Mouse (Mus musculus) forebrain, embryonic 15.5 days (tissue): Measurements from ENCODE around the gene Ccdc92. TPM values are rescaled to one million over a fixed set of nuclear protein-coding genes. Genes with fewer than 3 reads are reported as not detected.
A peak's percentile ranks its signal among the peaks of the same experiment; 100 is the strongest.

Experiments
- ATAC-seq: fragments of 200-750 bp; cut with Nextera tagmentation; replicated peaks from 2 replicates; pipeline ENCODE4 v1.8.0; 2017; ENCODE audit warnings: mild to moderate bottlenecking, moderate TSS enrichment, moderate library complexity
- H3K27ac ChIP-seq: fragments of 300-500 bp; sonication (generic); replicated peaks from 2 replicates; pipeline ENCODE4 v1.5.1; 2015; ENCODE audit warnings: mild to moderate bottlenecking, inconsistent platforms
- H3K27me3 ChIP-seq: fragments of 300-500 bp; sonication (generic); 2 replicates; pipeline ENCODE4 v1.6.1; 2015; ENCODE audit warnings: inconsistent platforms
- H3K36me3 ChIP-seq: fragments of 300-500 bp; sonication (generic); 2 replicates; pipeline ENCODE4 v1.6.1; 2015; ENCODE audit warnings: mild to moderate bottlenecking, inconsistent platforms
- H3K4me1 ChIP-seq: fragments of 300-500 bp; sonication (generic); 2 replicates; pipeline ENCODE4 v1.6.1; 2015; ENCODE audit warnings: inconsistent platforms
- H3K4me2 ChIP-seq: fragments of 300-500 bp; sonication (generic); replicated peaks from 2 replicates; pipeline ENCODE4 v1.6.1; 2015; ENCODE audit warnings: mild to moderate bottlenecking, inconsistent platforms
- H3K4me3 ChIP-seq: fragments of 300-500 bp; sonication (generic); 2 replicates; pipeline ENCODE4 v1.5.1; 2015; ENCODE audit warnings: mild to moderate bottlenecking, inconsistent platforms
- H3K9ac ChIP-seq: fragments of 300-500 bp; sonication (generic); replicated peaks from 2 replicates; pipeline ENCODE4 v1.6.1; 2015; ENCODE audit warnings: mild to moderate bottlenecking, inconsistent platforms
- H3K9me3 ChIP-seq: fragments of 300-500 bp; sonication (generic); 2 replicates; pipeline ENCODE4 v1.6.1; 2016; ENCODE audit warnings: inconsistent platforms
- WGBS: fragments of 180-500 bp; shearing (Covaris S2); methylation state at CpG from one replicate; pipeline ENCODE4 v1.1.7; 2015; ENCODE audit warnings: mixed read lengths; 5-methylcytosine and 5-hydroxymethylcytosine counted together
- polyA plus RNA-seq: library from polyadenylated mRNA; unstranded; fragments of >200 nt; fragmentation: Nextera tagmentation; extraction: Ambion mirVana; gene quantifications from 2 replicates; pipeline ENCODE4 v1.2.1, GENCODE M21; 2015

Gene Ccdc92
- polyA plus RNA-seq: 31.3 and 33.3 TPM in 2 replicates

DNA sequence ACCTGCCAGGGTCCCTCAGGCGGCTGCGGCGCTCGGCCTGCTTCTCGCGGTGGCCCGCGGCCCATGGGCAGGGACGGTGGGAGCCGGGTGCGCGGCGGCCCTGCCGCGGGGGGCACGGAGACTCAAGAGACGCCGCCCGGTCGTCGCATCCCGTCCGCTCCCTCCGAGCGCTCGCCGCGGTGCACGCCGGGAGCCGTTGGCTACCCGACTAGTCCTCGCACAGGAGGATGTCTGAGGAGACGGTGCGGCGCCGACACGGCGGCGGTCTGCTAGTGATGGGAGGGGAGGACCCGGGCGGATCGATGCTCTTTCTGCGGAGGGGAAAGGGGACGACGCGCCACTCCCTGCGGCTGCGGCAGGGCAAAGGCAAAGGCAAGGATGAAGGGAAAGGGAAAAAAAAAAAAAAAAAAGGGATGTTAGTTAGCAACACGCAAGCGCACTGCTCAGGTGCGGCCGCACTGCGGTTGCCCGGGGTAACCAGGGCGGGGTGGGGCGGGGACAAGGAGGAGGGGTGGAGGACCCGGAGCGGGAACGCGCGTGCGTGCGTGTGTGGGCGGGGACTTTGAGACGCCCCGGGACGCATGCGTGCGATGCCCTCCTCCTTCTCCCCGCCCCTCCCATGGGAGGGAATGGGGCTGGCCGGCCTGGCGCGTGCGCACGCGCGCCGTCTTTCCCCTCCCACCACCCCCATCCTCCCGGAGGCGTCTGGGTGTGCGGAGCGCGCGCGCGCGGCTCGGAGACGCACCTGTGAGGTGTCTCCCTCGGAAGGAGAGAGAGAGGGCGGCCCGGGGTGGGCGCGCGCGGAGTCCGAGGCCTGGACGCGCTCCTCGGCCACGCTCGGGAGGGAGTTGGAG, at the start of gene Ccdc92, which contains the start of gene Zfp664:
Ccdc92 (minus strand) TSS at position 412 of the 854 bp plus-strand sequence.
Zfp664 (plus strand) TSS at position 679 of the 854 bp plus-strand sequence.
- H3K4me1 ChIP-seq: peaks cover 45% of the 10 kb centered on the region
- peak within 1 kb of the TSS; percentile 98 for H3K4me3 ChIP-seq
- H3K9ac ChIP-seq: peak within 1 kb of the TSS; percentile 92
- under 1% methylated on average over 60 of the region's 103 CpGs for WGBS
- no peaks in the 10 kb centered on the region for H3K27me3 ChIP-seq
- peaks cover 7% of the 10 kb centered on the region; the same call in 1 of the 2 replicates for H3K36me3 ChIP-seq
- no peaks in the 10 kb centered on the region for H3K9me3 ChIP-seq
- ATAC-seq: peak; percentile 91
- peak within 1 kb of the TSS; percentile 94 for H3K4me2 ChIP-seq
- peak within 1 kb of the TSS; percentile 96 for H3K27ac ChIP-seq

DNA sequence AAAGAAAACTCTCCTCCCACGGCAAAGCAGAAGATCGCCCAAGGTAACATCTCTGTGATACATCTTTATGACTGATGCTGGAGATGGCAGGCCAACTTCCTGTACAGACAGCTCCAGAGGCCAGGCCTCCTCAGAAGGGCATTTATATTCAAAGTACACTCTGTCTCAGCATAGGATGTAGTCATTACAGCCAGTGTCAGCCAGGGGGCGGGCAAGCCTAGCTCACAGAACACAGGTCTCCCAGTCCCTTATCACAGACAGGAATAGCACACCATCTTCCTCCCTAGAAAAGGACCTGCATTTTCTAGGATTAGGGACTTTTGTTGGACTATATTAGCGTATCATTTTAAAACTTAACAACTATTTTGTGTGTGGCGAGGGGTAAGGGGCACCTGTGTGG, 46.6 kb upstream of the Ccdc92 start:
- Histone ChIP-seq H3K27me3 (no peaks in the 10 kb centered on the region), H3K4me1 (peaks cover 14% of the 10 kb centered on the region), H3K4me2 (no peak overlapping the region), H3K27ac (no peak overlapping the region), H3K4me3 (no peak overlapping the region), H3K9ac (no peak overlapping the region), H3K36me3 (no peaks in the 10 kb centered on the region), H3K9me3 (no peaks in the 10 kb centered on the region)
- ATAC-seq: peak; percentile 88
- WGBS: 29% methylated on average over 5 of the region's 5 CpGs

DNA sequence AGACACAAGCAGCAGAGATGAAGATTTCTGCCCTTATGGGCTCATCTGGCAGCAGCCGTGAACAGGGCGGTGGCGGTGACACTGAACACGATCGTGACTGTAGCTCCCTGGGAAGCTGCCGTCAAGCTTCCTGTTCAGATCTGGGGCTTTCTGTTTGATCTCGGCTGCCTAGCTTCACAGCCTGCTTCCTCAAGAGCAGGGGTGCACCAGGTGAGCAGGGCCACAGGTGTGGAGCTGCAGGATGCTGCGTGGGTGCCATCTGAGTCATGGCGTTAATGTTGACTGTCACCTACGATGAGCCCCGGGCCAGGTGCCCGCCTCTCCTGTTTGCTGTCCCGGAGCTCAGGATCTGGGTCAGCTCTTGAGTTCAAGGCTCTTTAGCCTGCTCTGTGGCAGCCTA, 44.7 kb upstream of the Ccdc92 start:
- Histone ChIP-seq H3K4me1 (peaks cover 6% of the 10 kb centered on the region), H3K4me2 (no peak overlapping the region), H3K9me3 (no peaks in the 10 kb centered on the region), H3K4me3 (no peak overlapping the region), H3K27ac (no peak overlapping the region), H3K36me3 (no peaks in the 10 kb centered on the region), H3K27me3 (no peaks in the 10 kb centered on the region), H3K9ac (no peak overlapping the region)
- 84% methylated on average over 13 of the region's 13 CpGs for WGBS
- no peak for ATAC-seq

DNA sequence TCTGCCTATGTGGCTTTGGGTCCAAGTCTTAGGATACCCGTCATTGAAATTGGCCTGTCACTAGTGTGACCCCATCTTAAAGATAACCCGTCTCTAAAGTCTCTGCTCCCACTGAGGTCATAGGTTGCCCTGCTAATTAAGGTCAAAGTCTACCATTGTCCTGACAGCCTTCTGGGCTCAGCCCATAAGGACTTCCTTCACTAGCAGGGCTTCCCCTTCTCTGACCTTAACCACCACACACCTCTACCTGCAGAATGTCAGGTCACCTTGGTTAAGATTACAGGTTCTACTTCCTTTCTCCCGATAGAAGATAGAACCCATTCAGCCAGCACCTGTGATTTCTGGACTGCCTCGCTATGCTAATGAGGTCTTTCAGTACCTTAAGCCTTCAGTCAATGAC, 41.6 kb upstream of the Ccdc92 start:
- peaks cover 25% of the 10 kb centered on the region for H3K4me1 ChIP-seq
- H3K9ac ChIP-seq: no peak overlapping the region
- no peaks in the 10 kb centered on the region for H3K27me3 ChIP-seq
- no peak overlapping the region for H3K27ac ChIP-seq
- ATAC-seq: no peak
- WGBS: 94% methylated on average over 4 of the region's 4 CpGs
- no peaks in the 10 kb centered on the region for H3K36me3 ChIP-seq
- no peak overlapping the region for H3K4me3 ChIP-seq
- H3K4me2 ChIP-seq: no peak overlapping the region
- H3K9me3 ChIP-seq: no peaks in the 10 kb centered on the region

DNA sequence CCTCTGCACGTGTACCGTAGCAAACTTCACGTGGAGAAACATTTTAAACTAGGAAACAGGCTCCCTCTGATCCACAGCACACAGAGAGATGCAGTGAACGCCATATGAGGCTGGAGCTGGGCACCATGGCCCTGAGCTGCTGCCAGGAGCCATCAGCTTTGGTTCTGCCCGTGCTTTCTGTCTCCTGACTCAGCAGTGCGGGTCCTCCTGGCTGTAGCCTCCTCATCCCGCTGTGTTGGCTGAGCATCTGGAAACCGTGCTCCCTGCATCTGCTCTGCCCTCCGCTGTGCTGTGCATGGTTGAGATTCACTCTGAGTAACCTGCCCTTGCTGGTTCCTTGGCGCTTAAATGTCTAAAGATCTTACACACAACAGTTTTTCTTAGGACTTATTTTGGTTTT, 40.0 kb upstream of the Ccdc92 start:
- 68% methylated on average over 10 of the region's 10 CpGs for WGBS
- no peak overlapping the region for H3K4me2 ChIP-seq
- H3K9ac ChIP-seq: no peak overlapping the region
- H3K27ac ChIP-seq: peak overlapping the region; percentile 61
- no peaks in the 10 kb centered on the region for H3K36me3 ChIP-seq
- ATAC-seq: peak; percentile 35; the same call in 1 of the 2 replicates
- peaks cover 25% of the 10 kb centered on the region for H3K4me1 ChIP-seq
- H3K9me3 ChIP-seq: no peaks in the 10 kb centered on the region
- no peaks in the 10 kb centered on the region for H3K27me3 ChIP-seq
- no peak overlapping the region for H3K4me3 ChIP-seq

DNA sequence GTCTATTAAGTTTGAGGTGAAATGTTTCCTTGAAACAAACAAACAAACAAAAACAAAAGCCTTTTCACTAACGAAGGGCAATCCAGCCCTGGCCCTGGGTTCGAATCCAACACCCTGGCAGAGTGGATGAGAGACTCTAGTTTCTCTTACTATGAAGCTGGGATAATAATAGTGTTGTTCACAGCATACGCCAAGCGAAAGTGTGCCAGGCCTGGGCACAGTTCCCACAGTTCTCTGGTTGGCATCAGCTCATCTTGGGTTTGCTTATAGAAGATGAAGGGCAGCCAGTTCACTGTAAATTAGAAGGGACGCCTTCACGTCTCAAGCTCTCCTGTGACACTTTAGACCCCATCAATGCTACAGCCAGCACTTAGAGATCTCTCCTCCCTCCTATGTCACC, 39.5 kb upstream of the Ccdc92 start:
- peak overlapping the region; percentile 61 for H3K27ac ChIP-seq
- H3K27me3 ChIP-seq: no peaks in the 10 kb centered on the region
- 51% methylated on average over 6 of the region's 6 CpGs for WGBS
- no peak overlapping the region for H3K4me3 ChIP-seq
- ATAC-seq: no peak
- H3K9ac ChIP-seq: no peak overlapping the region
- H3K36me3 ChIP-seq: no peaks in the 10 kb centered on the region
- H3K4me1 ChIP-seq: peaks cover 25% of the 10 kb centered on the region
- H3K9me3 ChIP-seq: no peaks in the 10 kb centered on the region
- H3K4me2 ChIP-seq: no peak overlapping the region

DNA sequence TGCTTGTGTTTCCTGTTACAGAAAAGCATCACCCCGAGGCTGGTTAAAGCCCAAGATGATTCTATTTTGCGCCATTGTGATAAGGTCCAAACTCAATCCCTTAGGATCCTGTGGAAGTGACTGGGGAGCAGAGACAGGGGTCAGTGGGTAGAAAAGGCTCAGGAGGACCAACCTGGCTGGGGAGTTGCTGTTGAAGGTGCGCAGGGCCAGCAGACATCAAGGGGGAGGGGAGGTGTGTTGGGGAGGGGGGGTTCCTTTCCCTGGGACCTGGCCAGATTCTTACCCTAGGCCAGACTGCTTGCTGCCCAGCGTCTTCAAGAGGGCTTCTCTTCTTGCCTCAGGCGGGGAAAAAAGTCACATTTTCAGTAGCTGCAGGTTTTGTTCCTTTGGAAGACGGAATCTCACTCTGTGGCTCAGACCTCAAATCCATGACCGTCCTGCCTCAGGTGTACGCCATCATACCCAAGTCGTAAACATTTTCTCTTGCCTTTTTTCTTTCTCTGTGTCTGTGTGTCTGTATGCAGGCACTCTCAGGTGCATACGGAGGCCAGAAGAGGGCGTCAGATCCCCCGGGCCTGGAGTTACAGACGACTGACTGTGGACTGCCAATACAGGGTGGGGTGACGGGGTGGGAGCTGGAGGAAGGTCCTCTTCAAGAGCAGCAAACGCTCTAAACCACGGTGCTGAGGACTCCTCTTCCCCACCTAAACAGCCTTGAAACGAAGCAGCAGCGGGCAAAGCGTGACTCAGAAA, 38.7 kb upstream of the Ccdc92 start:
- no peak for ATAC-seq
- Histone ChIP-seq H3K4me1 (peaks cover 25% of the 10 kb centered on the region), H3K27ac (no peak overlapping the region), H3K9ac (no peak overlapping the region), H3K4me3 (no peak overlapping the region), H3K36me3 (no peaks in the 10 kb centered on the region), H3K4me2 (no peak overlapping the region), H3K9me3 (no peaks in the 10 kb centered on the region), H3K27me3 (no peaks in the 10 kb centered on the region)
- 66% methylated on average over 19 of the region's 19 CpGs for WGBS

DNA sequence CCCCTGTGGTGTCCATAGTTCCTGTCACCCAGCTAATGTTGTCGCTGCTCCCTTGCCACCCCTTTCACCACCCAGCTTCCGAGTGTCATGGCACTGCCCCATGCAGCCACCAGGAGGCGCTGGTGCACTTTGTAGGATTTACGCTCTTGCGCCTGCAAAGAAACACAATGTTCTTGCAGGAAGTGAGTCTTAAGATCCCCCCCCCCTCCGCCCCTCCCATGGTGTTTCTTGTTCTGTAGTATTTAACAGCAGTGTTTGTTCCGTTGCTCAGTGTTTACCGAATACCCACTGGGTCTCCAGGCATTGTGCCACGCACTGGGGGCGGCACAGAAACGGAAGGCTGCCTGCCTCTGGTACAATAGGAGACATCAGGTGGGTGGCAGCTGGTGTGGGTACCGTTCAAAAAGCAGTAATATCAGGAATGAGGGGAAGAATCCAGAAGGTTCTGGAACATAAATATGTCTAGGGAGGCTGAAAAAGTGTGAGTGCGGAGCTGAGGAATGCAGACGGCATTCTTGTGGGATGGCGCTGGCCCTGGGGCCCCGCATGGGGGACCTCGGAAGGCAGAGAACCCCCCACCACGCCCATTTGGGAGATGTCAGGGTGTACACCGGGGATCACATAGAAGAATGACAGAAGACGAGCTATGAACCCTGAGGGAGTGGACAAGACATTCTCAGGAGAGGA, 37.9 kb upstream of the Ccdc92 start:
- H3K9ac ChIP-seq: peak overlapping the region; percentile 11; the same call in 1 of the 2 replicates
- no peaks in the 10 kb centered on the region for H3K36me3 ChIP-seq
- no peaks in the 10 kb centered on the region for H3K27me3 ChIP-seq
- 26% methylated on average over 20 of the region's 20 CpGs for WGBS
- peak; percentile 68 for ATAC-seq
- no peaks in the 10 kb centered on the region for H3K9me3 ChIP-seq
- H3K4me3 ChIP-seq: peak overlapping the region; percentile 14; the same call in 1 of the 2 replicates
- H3K4me1 ChIP-seq: peaks cover 25% of the 10 kb centered on the region
- peak overlapping the region; percentile 34 for H3K4me2 ChIP-seq
- H3K27ac ChIP-seq: peak overlapping the region; percentile 47

DNA sequence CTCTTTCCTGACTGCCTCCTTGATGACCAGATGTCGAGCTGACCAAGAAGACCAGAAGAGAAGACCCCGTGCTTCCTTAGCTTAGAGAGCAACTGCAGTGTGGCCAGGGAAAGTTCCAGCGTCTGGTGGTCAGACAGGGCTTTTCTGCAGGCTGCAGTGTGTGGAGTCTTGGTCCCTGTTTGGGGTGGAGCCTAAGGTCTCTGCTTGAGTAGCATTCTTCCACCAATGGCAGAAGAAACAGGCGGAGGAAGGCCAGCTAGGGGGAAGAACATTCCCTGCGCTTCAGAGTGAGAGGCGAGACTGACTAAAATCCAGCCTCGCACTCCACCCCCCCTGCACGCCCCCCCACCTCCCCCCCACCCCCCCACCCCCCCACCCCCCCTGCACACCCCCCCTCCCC, 33.9 kb upstream of the Ccdc92 start:
- H3K9ac ChIP-seq: no peak overlapping the region
- no peaks in the 10 kb centered on the region for H3K9me3 ChIP-seq
- peaks cover 13% of the 10 kb centered on the region for H3K4me1 ChIP-seq
- no peak overlapping the region for H3K4me2 ChIP-seq
- H3K36me3 ChIP-seq: no peaks in the 10 kb centered on the region
- WGBS: 54% methylated on average over 6 of the region's 8 CpGs
- no peak overlapping the region for H3K4me3 ChIP-seq
- no peaks in the 10 kb centered on the region for H3K27me3 ChIP-seq
- no peak overlapping the region for H3K27ac ChIP-seq
- ATAC-seq: no peak

DNA sequence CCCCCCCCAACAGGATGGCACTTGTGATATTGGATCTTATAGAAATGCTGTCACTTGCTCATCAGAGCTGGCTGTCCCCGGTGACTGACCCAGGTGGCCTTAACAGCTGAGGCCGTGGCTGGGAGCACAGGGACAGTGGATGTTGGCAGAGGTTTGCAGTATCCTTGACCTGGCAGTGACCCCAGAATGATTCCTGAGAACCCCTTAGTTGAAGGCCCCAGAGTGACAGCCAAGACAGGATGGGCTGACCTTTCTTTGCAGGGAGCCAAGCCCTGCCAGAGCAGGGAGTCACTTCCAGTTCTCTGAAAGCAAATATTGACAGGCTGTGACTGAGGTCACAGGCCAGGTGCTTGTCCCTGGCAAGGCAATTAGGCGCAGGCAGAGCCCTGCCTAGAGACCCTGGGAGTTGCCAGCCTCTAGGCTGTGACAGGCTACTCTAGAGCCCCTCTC, 29.7 kb upstream of the Ccdc92 start:
- H3K4me3 ChIP-seq: no peak overlapping the region
- no peak overlapping the region for H3K4me2 ChIP-seq
- no peaks in the 10 kb centered on the region for H3K4me1 ChIP-seq
- WGBS: 87% methylated on average over 3 of the region's 3 CpGs
- no peaks in the 10 kb centered on the region for H3K9me3 ChIP-seq
- no peaks in the 10 kb centered on the region for H3K27me3 ChIP-seq
- no peak for ATAC-seq
- peaks cover 17% of the 10 kb centered on the region for H3K36me3 ChIP-seq
- no peak overlapping the region for H3K27ac ChIP-seq
- H3K9ac ChIP-seq: no peak overlapping the region

DNA sequence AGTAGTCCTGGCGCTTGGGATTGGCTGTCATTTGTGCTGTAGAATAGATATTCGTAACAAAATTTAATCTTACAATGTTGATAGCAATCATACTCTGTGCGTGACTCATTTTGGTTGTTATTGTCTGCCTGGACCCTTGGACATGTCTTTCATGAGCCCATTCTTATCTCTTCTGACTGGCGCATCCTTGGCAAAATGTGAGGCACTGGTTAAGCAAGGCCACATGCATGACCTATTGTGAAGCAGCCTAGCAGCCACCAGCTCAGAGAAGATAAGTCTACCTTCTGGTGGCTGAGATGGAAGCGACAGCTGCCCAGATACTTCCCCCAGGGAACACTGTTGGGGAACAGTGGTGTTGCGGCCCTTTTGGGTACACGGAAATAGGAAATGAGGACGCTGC, 26.4 kb upstream of the Ccdc92 start:
- WGBS: 94% methylated on average over 8 of the region's 8 CpGs
- no peak overlapping the region for H3K4me2 ChIP-seq

DNA sequence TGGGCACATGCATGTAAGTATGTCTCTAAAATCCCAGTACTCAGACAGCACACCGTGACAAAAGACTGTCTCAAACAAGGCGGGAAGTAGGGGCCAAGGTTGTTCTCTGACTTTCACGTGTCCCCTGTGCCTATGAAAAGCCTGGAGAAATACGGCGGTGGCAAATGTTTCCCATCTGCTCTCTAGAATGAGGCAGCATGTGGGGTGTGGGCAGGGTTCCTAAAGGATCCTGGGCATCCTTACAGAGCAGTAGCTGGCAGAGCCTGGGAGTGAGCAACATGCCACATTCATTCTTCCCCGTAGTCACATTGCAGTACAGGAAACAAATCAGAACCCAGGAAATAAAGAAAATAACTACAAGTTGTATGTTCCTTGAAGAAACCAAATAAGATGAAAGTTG, 21.7 kb upstream of the Ccdc92 start:
- Histone ChIP-seq H3K27me3 (no peaks in the 10 kb centered on the region), H3K9me3 (no peaks in the 10 kb centered on the region), H3K4me3 (no peak overlapping the region), H3K4me2 (no peak overlapping the region), H3K4me1 (peaks cover 13% of the 10 kb centered on the region), H3K36me3 (peaks cover 39% of the 10 kb centered on the region), H3K9ac (no peak overlapping the region), H3K27ac (peak overlapping the region; percentile 73)
- peak; percentile 74 for ATAC-seq
- WGBS: 56% methylated on average over 6 of the region's 6 CpGs

More for the DNA sequence above, 26.4 kb upstream of the Ccdc92 start:
- Histone ChIP-seq H3K9me3 (no peaks in the 10 kb centered on the region), H3K27ac (no peak overlapping the region), H3K36me3 (peaks cover 41% of the 10 kb centered on the region), H3K9ac (no peak overlapping the region), H3K4me3 (no peak overlapping the region), H3K27me3 (no peaks in the 10 kb centered on the region), H3K4me1 (peaks cover 7% of the 10 kb centered on the region)
- ATAC-seq: no peak
